Mouse (Mus musculus) cerebellum, adult 18-20 months (tissue): ENCODE measurements around the gene Ddx43.
"Not testable (repeated sequence)": the region's sequence is repeated elsewhere in the genome, so short reads cannot be mapped to it uniquely, and the experiment has no call there.

Experiments used
- DNase-seq, 2 experiments: peaks; one replicate each; pipeline ENCODE4 v3.0.0; 2021

The Ddx43 gene

DNA sequence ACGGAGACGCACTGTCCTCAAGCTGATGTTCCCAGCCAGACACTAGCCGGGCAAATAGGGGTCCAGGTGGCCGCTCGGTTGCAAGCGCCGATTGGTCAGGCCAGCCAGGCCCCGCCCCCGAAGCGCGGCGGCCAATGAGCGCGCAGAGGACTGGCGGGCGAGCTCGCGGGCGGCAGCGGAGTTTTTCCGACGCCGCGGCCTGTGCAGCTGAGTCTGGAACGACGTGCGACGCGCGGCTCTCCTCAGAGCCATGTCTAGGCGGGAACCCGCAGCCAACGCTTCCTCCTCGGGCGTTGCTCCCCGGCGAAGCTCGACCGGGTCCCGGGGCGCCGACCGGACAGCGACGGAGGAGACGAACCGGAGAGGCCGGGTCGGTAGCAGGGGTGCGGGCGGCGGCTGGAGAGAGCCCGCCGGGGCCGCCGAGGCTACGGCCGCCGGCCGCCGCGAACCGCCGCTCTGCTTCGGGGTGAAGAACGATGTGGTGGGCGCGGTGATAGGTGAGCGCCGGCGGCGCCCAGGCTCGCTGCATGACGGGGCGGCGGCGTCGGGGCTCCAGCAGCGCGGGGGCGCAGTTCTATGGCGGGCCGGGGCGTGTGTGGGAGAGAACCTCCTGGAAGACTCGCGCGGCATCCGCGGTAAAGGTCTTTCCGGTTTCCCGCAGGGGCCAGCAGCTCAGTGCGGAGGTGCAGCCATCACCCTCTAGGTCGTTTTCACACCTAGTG, at the start of gene Ddx43:
Ddx43 (plus strand) TSS at position 148 of the 722 bp plus-strand sequence.
- peak; percentile 1 to 3 for DNase-seq

DNA sequence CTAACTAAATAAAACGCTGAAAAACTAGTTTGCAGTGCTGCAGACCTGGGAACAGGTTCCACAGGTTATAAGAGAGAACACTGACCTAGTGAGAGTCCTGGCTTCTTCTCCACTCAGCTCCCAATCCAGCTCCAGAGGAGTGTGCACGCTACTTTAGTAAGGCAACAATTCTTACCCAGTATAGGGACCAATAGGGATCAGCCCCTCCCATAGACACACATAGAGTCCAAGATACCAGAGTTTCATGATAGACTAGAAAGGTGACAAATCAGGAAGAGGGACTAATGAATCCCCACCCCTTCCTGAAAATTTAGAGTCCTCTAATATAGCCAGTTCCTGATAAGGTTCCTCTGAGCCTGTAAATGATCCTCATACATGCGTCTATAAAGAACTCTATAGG, 48.6 kb upstream of the Ddx43 start:
- DNase-seq = no peak

DNA sequence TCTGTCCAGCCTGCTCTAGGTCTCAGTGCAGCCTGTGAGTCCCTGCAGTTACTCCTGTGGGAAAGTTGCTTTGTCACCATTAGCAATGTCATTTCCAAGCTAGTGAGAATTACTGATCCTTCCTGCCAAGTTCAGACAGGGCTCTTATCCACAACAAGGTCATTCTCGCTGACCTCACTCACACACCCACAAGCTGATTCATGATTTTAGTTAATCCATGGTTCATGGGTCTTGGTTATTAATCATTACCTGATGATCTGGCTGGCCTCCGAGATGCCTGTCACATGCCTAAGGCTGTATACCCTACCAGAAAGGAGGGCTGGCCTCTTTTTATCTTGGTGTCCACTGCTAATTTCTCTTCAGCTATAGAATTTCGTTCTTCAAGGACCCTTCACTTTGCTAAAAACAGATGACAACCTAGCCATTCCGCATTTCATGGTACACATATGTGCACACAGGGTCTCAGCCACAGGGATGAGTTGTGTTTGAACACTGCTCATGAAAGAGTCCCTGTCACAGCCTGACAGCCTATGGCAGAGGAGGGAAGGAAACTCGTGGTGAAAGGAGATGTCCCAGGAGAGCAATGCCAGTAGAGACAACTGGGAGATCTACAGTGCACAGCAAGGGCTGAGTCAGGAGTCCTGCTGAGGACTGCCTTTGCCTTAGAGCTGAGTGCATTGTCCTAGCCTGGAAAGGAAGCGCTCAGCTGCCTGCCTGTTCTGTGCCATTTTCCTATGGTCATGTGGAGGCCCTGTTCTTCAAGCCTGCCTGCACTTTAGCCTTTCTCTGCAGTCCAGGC, 47.2 kb upstream of the Ddx43 start:
- not testable (repeated sequence) for DNase-seq

DNA sequence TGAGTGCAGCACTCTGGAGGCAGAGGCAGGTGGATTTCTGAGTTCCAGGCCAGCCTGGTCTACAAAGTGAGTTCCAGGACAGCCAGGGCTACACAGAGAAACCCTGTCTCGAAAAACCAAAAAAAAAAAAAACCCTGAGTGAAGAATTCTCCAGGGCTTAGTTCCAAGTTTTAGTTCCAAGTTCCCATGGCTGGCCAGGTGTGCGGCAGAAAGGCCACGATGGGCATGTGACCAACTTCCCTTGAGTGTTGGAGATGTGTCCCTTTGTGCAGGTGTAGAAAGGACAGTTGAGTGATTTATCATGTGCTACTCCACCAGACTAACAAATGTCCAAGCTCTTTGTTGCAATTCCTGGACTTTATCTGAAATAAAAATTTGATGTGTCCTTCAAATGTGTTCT, 46.4 kb upstream of the Ddx43 start:
- not testable (repeated sequence) for DNase-seq

DNA sequence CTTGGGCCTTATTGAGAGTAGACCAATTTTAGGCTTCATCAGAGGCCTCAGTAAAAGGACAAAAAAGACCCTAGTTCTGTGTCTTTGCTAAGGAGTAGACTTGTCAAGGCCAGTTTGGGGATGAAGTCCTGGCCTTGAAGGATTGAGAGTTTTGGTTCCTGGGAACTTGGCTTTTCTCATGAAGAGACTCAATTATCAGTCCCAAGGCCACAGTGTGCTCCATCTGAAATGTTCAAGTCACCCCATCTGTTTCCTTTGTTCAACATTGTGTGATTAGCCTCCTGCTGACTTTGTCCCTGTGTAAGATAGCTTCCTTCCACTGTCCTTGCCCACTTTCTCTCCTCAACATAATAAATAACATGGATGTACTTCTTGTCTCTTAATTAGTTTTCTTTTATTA, 45.6 kb upstream of the Ddx43 start:
- DNase-seq = not testable (repeated sequence)

DNA sequence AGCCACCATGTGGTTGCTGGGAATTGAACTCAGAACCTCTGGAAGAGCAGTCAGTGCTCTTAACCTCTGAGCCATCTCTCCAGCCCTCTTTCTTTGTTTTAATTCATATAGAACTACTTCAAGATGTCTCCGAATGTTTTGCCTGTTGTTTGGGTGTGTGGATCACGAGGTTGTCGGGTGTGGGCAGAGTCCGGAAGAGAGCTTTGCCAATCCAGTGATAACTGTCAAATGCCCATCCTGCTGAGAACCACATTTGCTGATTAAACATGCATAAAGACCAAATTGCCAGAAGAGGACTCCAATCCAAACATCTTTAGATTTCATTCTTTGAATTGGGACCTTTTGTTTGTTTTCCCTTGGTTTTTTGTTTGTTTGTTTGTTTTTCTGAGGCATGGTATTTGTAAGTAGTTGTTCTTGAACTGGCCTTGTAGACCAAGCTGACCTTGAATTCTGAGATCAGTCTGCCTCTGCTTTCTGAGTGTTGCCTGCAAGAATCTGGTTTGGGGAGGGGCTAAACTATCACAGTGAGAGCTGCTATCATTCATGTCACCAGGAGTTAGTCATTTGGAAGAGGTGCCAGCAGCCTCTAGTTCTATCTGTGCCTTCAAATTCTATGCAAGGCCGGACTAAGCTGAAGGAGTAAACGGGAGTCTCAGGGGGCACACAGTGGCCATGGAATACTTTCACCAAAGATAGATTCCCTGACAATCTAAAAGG, 43.9 kb upstream of the Ddx43 start:
- DNase-seq = no peak

DNA sequence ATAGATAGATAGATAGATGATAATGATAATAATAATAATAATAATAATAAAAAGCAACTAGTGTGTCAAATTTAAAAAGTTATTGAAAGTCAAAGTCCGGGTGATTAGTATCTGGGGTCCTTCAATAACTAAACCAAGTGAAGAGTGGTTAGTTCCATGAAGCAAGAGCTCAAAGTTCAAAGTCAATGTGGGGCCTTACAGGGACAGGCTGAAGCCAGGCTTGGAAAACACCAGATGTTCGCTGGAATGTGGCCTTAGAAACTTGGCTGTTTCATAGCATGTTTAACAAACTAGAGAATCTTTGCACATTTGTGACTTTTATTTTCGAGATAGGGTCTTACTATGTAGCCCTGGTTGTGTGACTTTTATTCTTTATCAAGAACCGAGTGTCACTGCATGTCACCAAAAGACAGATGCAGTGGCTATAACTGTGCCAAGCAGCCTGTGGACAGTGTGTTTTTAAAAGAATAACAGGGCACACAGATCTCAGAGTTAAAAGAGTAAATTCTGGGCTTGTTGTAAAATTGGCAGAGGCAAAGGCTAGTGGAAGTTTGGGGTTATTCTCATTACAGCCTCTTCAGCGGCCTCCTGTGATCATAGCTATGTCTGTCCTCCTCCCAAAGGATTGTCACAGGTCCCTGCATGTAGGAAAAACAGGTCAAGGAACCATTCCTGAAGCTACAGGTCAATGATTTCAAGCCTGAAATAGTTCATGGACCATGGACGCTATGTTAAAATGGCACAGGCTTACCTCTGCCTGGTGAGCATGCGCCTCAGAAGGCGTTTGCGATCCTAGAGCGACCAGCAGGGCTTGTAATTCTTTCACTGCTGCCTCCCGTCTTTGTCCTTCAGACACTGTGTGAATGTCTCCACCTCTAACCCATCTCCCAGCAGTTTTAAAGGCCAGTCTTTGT, 40.7 kb upstream of the Ddx43 start:
- no peak for DNase-seq

DNA sequence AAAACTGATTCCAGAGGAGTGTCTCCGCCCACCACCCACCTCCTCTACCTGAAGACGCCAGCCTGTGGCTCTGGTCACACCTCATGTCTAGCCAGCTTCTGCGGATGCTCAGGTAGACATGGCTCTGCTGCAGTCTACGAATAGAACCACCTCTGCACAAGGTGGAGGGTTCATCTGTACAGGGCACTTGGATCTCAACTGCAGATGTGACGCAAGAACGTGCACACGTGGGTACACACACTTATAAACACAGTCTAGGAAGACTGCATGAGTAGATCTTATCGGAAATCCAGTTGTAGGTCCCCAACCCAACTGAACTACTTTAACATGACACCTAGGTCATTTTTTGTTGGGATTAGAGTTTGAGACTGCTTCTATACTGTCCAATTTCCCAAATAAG, 40.0 kb upstream of the Ddx43 start, which contains the start of gene Gsta2:
Gsta2 (minus strand) TSS at position 178 of the 400 bp plus-strand sequence.
- no peak for DNase-seq

DNA sequence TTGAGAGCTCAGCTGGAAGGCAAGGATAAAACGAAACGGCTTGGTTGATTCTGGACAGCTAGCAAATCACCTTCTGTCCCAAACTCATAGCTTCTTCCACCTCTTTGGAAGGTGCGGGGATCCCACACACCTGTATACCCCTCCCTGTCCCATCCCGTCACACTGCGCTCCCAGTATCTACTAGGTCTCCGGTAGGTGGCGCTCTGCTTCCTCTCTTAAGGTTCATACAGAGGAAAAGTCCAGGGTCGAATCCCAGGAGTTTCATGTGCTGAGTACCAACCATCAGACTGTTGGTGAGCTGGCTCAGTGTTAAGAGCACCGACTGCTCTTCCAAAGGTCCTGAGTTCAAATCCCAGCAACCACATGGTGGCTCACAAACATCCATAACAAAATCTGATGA, 37.5 kb upstream of the Ddx43 start:
- peak; percentile 49 to 51 for DNase-seq

DNA sequence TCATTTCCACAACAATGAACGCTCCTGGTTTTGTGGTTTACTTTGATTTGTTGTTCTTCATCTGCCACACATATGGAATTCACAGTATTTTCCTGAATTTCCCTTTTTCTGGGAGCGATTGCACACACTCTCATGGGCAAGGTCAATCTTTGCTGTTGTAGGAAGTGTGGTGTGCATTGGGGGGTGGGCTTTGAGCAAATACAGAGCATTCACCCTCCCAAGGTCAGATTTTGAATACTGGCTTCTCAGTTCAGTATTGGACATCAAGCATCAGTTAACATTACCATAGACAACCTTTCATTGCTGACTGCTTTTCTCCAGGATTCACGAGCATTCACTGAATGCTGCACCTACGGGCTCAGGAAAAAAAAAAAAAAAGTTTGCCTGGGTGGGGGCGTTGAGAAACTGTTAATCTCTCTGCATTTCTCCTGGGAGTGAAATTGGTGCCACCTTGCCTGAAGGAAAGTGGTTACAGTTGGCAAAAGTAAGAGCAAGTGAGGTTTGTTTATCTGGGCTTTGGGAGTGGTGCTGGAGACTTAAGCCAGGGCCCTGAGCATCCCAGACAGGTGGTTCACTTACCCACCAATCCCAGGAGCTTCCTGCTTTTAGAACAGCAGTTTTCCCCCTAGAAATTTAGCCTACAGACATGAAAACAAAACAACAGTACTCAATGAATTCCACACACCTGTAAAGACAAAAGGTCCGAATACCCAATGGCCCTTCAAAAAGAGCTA, 35.7 kb upstream of the Ddx43 start:
- no peak for DNase-seq

DNA sequence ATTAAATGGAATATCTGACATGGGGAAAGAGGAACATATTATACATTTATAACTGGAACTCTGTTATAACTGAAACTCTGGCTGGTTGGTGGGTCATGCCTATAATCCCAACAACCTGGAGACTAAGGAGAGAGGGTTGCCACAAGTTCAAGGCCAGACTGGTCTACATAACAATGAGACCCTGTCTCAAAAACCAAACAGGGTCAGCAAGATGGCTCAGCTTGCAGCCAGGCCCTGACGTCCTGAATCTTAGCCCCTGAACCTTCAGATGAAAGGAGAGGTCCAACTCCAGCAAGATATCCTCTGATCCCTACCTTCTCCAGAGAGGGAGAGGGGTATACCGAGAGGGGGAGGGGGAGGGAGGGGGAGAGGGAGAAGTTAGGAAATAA, 35.1 kb upstream of the Ddx43 start:
- no peak for DNase-seq

DNA sequence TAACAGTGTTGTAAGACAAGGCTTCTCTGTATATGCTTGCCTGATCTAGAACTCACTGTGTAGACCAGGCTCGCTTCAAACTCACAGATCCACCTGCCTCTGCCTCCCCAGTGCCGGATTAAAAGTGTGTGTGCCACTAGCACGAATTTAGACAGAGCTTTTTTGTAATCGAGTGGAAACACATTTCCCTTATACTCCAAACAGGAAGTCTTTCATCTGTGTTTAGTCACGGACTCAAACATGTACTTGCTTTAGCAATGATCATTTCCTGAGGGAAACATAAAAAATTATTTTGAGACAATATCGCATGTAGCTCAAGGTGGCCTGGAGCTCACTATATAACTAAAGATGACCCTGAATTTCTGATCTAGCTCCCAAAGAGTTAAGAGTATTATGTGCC, 32.2 kb upstream of the Ddx43 start:
- no peak for DNase-seq

DNA sequence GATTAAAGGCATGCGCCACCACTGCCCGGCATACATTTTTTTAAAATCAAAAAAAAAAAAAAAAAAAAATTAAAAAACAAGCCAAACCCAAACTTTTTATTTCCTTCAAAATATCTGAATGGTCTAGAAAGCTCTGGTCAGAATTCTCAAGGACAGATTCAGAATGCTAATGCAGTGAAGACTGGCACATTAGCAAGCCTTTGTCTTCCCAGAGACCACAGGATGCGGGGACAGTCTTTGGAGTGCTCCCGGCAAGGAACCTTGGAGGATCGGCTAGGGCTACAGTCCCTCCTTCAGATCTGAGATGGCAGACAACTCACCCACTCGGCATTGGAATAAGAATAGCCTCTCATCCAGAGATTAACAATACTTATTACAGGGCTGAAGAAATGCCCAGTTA, 30.9 kb upstream of the Ddx43 start:
- DNase-seq = no peak

DNA sequence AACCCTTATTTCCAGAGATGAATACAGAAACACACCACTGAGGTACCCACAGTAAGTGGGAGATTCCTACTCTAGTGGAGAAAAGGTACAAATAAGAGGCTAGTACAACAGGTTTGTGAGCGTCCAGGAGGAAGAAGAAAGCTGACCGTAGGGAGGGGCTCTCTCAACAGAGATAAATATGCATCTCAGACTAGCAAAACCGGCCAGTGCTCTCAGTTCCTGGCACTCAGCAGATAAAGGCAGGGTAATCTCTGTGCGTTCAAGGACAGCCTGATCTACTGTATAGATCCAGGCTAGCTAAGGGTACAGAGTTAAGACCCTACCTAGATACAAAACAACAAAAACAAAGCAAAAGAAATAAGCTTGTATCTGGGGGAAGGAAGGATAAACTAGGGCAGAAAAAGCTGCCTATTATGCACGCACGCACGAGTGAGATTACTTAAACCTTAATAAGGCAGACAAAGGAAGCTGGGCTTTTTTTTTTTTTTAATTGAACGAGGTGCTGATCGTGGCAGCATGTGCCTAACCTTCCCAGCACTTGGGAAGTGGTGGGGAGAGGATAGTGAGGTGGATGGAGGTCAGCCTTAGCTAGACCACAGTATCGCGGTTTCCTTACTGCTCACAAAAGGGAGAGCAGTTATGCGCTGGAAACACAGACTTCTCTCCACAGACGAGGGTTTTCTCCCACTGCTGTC, 29.6 kb upstream of the Ddx43 start:
- no peak for DNase-seq

DNA sequence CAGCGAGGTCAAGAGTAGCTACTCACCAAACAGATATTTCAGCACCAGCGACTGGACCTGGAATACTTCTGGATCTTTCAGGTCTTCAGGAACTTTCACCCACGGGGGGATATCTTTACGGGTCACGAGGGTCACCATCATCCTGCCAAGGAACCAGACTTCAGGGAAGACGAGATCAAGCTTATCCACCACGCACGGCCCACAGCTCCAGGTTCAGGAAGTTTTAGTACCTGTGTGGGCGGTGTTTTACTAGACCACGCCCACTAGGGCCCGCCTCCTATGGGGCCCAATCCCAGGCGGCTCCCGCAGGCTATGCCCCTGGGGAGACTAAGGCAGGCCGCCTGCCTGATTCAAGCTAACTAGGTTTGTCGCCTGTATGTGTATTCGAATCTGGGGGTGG, 27.6 kb upstream of the Ddx43 start, which contains the start of gene Dppa5a:
Dppa5a (minus strand) TSS at position 219 of the 400 bp plus-strand sequence.
- not testable (repeated sequence) for DNase-seq

DNA sequence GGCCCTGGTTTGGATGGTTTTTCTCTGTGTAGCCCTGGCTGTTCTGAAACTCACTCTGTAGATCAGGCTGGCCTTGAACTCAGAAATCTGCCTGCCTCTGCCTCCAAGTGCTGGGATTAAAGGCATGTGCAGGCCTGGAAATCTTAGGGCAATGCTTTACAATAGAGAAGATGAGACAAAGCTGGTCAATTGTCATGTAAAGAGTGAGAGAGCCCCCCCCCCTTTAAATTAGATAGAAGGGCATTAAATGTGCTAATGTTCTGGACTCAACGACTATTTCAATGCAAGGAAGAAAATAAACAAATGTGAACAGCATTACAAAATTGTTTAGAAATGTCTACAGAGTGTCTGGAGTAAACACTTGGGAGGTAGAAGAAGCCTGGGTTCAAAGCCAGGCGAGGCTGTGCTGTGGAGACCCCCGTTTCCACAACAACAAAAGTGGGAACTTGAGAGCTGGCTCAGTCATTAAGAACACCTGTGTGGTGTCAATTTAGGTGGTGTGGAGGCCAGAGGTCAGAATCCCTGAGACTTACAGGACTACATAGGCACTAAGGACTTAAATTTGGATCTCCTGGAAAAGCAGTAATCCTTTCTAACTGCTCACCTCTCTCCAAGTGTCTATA, 26.8 kb upstream of the Ddx43 start:
- no peak for DNase-seq

DNA sequence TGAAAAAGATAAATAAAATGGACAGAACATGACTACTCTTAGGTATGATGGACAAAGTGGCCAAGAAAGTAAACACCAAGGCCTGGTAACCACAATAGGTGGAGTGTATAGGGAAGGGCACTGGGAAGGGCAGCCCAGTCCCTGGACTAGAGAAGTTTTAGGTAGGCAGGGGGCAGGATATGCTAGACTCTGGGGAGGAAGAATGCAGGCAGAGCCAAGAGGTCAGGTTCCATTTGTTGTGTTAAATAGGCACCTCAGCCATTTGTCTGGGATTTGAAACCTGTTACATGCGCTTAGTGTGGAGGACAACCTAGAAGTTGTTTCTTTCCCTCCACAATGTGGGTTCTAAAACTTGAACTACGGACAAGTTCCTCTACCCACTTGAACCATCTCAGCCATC, 26.2 kb upstream of the Ddx43 start:
- no peak for DNase-seq

DNA sequence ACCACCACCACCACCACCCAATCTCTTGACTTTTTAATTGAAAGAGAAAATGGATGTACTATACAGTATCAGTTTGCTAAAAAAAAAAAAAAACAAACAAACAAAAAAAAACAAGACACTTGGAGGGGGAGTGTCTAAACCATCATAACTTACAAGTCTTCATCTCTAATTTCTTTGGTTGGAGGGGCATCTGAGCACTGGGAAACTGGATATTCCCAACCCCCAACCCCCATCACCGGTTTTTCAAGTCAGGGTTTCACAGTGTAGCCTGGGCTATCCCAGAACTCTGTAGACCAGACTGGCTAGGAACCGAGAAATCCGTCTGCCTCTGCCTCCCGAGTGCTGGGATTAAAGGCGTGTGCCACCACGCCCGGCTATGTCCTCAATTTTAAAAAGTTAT, 25.8 kb upstream of the Ddx43 start:
- no peak for DNase-seq

DNA sequence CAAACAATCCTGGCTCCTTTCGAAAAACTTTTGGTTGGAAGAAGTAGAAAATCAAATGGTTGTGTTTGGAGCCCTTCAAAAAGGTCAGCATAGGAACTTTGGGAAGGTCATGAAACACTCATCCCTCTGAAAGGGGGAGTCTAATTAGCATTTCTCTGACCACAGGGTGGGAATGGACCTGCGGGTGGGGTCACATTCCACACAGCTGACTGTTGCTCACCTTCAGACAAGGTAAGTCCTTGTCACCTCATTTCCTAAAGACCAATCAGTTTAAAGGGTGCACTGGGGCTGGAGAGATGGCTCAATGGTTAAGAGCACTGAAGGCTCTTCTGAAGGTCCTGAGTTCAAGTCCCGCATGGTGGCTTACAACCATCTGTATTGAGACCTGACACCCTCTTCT, 24.1 kb upstream of the Ddx43 start:
- no peak for DNase-seq

DNA sequence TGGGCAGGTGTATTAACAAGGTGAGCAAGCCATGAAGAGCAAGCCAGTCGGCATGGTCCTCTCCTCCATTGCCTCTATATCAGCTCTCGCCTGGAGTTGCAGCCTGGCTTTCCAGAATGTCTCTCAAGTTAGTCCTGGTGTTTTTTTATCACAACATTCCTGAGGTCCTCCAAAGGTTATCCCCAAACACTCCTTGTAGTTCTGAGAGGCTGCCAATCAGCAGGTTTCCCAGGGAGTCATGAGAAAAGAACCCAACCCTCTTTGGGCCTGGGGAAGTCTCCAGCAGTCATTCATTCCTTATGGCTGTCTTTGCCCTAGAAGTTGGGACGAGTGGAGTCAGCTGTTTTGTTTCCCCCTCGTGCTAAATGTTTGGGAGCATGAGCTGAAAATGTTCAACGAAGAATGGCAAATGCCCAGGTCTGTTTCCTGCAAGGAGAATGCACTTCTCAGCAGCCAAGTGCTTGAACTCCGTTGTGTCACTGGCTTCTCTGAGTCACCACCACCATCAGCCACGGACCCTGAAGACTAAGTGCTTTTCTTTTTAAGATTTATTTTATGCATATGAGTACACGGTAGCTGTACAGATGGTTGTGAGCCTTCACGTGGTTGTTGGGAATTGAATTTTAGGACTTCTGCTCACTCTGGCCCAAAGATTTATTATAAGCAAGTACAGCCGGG, 22.6 kb upstream of the Ddx43 start:
- DNase-seq = no peak
